Mouse (Mus musculus) adrenal gland, postnatal 10 days (tissue): ENCODE results near the gene A930018P22Rik. TPM values are rescaled to one million over a fixed set of nuclear protein-coding genes. Genes with fewer than 3 reads are reported as not detected.

Experiments used
- DNase-seq: peaks from one replicate; pipeline ENCODE4 v3.0.0; 2021; ENCODE audit warnings: mixed read lengths
- total RNA-seq, 2 experiments: library from RNA; stranded (reverse); gene quantifications; 2 replicates each; pipeline ENCODE4 v1.2.3; 2021

A930018P22Rik gene
- total RNA-seq, 2 experiments from 2014 or later = 1.7 to 2.0 TPM

DNA sequence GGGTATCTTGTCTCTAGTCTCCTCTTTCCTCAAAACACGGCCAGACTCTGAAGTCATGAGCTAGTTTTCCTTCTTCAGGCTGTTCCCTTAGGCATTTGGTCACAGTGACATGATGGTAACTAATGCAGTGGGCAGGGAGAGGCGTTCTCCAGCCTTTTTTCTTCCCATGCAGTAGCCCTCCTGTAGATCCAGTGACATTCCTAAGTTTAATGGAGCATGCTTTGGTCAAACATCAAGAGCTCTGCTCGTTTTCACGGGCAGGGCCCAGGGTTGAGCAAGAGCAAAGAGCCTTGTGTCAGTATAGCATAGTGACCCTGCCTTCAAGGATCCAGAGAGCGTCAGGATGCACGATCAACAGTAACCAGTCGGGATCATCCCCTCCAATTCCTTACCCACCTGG is 40.8 kb downstream of the A930018P22Rik start:
- DNase-seq = no peak

DNA sequence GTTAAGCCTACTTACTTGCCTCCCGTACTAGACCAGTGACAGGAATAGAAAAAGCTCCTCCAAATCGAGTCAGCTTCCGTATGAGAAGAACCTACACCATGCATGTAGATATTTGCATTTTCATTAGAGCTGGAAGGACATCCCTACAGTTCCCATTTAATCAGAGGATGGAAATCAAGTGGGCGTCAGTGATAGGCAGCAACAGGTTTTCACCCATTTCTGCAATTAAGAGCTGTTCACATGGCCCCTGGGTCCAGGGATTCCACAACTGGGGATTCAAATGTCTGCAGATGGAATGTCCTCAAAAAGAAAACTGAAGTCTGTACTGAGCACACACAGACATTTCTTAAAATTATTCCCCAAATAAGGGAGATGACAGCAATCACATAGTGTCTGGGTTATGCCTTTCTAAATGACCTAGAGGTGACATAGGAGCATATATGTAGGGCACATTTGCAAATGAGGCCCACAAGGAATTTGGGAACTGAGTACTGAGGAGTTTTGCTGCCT is 41.5 kb downstream of the A930018P22Rik start:
- no peak for DNase-seq

DNA sequence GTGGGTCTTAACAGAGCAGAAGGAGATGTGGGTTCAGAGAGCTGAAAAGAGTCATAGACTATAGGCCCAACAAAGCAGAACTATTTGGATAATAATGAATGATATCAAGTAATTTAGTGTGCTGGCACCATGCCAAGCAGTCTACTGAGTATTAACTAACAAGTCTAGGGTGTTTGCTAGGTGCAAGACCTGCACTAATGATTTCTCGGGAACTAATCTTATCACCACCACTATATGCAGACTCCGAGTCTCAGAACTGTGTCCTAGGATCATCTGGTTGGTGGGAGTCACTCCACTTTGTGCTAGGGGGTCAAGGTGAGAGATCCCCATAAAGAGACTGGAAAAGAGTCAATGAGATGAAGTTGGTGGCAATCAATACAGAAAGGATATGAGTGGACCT is 43.1 kb downstream of the A930018P22Rik start:
- DNase-seq = no peak

DNA sequence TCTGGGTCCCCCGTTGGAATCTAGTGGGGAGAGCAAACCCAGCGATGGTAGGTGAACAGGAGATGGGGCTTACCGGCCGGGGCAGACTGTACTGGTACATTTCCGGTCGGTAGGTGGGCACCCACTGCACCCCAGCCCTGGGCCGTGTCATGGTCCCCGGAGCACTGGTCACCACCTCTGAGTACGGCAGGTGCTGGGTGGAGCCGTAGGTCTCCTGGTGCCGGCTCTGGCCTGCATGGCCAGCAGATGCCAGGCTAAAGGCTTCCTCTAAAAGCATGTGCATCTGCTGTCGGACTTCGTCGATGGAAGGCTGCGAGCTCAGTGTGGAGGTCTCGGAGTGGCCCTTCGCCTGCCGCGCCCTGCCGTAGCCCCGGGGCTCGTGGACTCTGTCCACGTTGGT is 45.2 kb downstream of the A930018P22Rik start:
- DNase-seq = no peak

DNA sequence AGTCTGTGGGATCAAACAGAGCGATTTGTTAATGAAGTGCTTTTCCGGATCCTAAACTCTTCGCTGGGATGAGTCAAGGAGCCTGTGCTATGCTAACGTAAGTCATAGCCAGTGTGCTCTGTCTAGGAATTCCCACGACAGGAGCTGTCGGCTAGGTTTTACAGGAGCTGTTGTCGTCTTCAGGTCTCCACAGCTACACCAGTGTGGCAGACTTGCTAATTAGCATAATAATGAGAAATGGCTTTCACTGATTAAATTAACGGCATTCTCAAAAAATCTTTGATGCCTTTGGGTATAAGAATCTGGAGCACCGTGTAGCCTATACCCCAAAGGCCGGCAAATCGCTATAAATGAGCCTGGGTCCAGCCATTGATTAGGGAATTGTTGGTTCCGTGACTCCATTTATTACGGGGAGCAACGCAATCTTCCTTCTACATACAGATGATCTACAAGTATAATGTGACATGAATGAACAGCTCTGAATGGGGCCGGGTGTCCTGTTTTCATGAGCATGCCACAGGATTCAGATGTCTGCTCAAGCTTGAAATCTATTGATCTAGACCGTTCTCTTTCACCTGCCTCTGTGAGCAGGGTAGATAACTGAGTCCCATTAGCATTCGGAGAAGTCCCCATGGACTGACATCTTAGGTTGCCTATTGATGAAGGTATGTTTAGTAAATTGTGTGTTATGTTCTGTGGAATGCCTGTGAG is 45.8 kb downstream of the A930018P22Rik start:
- DNase-seq = no peak

DNA sequence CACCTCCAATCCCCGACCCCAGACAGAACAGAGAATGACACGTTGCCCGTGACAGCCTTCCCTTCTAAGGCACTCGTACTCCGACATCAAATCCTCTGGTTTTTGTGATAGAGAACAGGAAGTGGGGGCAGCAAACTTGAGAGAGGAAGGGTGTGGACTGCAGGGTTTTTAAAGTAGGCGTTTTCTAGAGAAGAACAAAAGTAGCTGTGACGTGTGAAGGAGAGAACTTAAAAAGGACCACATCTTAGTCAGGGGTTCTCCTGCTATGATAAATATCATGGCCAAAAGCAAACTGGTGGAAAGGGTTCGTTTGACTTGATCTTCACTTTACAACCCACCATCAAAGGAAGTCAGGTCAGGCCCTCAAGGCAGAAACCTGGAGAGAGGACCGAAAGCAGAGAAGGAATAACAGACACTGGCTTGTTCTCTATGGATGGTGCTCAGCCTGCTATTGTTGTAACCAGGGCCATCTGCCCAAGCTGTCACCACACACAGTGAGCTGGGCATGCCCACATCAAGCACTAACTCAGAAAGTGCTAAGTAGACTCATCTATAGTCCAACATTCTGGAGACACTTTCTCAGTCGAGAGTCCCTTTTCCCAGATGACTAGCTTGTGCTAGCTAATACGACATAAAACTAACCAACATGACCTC is 50.3 kb downstream of the A930018P22Rik start:
- DNase-seq = no peak

DNA sequence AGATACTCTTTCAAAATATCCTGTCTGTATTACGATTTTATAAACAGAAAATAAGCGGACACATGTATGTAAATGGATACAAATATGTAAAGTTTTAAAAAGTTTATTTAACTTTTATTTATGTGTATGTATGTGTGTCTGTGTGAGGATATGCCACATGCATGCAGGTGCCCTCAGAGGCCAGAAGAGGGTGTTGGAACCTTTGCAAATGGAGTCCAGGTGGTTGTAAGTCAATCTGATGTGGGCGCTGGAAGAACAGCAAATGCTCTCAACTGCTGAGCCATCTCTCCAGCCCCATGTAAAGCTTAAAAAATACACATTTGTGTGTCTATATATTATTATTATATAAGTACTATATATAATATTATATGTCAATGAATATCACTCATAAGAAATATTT is 50.9 kb downstream of the A930018P22Rik start:
- DNase-seq = no peak

Other genes with a start within 250 kb of the A930018P22Rik start
- gene Lmo2, start 164.8 kb upstream of the A930018P22Rik start, total RNA-seq = 10 to 100 TPM; 26.9 to 37.3 TPM
- gene Fbxo3, start 95.0 kb upstream of the A930018P22Rik start, total RNA-seq = 10 to 100 TPM; 74.6 to 85.7 TPM
- gene 4931422A03Rik, start 94.4 kb upstream of the A930018P22Rik start, total RNA-seq = not detected
- under 1 TPM; 0.15 to 0.30 TPM for gene Gm10912, start 56.9 kb upstream of the A930018P22Rik start, total RNA-seq
- gene Gm10799, start 54.2 kb upstream of the A930018P22Rik start, total RNA-seq = not detected
- gene Cd59b, start 52.9 kb upstream of the A930018P22Rik start, total RNA-seq = 1 to 10 TPM; 4.7 to 5.0 TPM
- gene Cd59a, start 27.0 kb upstream of the A930018P22Rik start, total RNA-seq = 10 to 100 TPM; 30.2 to 38.2 TPM